Mouse (Mus musculus): ENCODE data around the gene D1Pas1. TPM values are rescaled to one million over a fixed set of nuclear protein-coding genes. Genes with fewer than 3 reads are reported as not detected.

Gene D1Pas1
- polyA plus RNA-seq, 1 experiment from 2014 or later, result not detected

- ATAC-seq (ENCODE audit: low read depth), result no peak
- H3K9ac ChIP-seq (ENCODE audit: low read depth, low read length), result no peak overlapping the region
- H3K27me3 ChIP-seq (ENCODE audit: control insufficient read depth, insufficient read depth, low read depth, low read length), result no peaks in the 10 kb centered on the region
- H3K4me2 ChIP-seq (ENCODE audit: low read depth, low read length), result no peak overlapping the region
- no peak overlapping the region for H3K27ac ChIP-seq (ENCODE audit: low read length)
- no peaks in the 10 kb centered on the region for H3K36me3 ChIP-seq (ENCODE audit: control insufficient read depth, insufficient read depth)
- WGBS (ENCODE audit: insufficient replicate concordance), result 71% methylated on average over 21 of the region's 21 CpGs
- H3K9me3 ChIP-seq (replicated peaks; ENCODE audit: control insufficient read depth, low read length), result no peaks in the 10 kb centered on the region
- no peak overlapping the region for H3K4me3 ChIP-seq (ENCODE audit: low read depth, low read length)
- no peaks in the 10 kb centered on the region for H3K4me1 ChIP-seq (ENCODE audit: control insufficient read depth, low read depth, low read length)
Observed at GRCm38 (mm10) chr1:186997596-186998304, 30.5 kb downstream of the D1Pas1 start.

DNA sequence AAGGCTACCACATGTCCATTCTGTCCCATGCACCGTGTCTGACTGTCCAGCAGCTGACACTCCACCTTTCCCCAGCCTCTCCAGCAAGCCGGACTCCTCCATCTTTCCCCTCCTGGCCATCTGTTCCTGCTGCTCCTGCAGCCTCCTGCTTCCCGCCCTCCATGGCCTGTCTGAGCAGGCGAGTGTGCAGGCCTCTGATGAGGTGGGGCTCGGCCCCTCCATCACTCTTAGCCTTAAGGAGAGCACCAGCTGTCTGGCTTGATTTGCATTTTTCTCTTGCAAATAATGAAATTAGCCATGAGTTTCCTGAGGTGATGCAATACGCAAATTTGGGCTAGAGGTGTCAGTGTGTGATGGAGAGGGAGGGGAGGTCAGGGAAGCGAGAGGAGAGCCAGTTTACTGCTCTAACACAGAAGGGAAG lies 36.2 kb downstream of the D1Pas1 start:
- H3K9ac ChIP-seq (ENCODE audit: low read depth, low read length), result no peak overlapping the region
- no peaks in the 10 kb centered on the region for H3K4me1 ChIP-seq (ENCODE audit: control insufficient read depth, low read depth, low read length)
- no peaks in the 10 kb centered on the region; the same call in 1 of the 2 replicates for H3K9me3 ChIP-seq (replicated peaks; ENCODE audit: control insufficient read depth, low read length)
- no peak overlapping the region for H3K4me3 ChIP-seq (ENCODE audit: low read depth, low read length)
- ATAC-seq (ENCODE audit: low read depth), result no peak
- no peaks in the 10 kb centered on the region for H3K27me3 ChIP-seq (ENCODE audit: control insufficient read depth, insufficient read depth, low read depth, low read length)
- WGBS (ENCODE audit: insufficient replicate concordance), result 52% methylated on average over 7 of the region's 7 CpGs
- no peaks in the 10 kb centered on the region for H3K36me3 ChIP-seq (ENCODE audit: control insufficient read depth, insufficient read depth)
- no peak overlapping the region for H3K27ac ChIP-seq (ENCODE audit: low read length)
- H3K4me2 ChIP-seq (ENCODE audit: low read depth, low read length), result no peak overlapping the region

DNA sequence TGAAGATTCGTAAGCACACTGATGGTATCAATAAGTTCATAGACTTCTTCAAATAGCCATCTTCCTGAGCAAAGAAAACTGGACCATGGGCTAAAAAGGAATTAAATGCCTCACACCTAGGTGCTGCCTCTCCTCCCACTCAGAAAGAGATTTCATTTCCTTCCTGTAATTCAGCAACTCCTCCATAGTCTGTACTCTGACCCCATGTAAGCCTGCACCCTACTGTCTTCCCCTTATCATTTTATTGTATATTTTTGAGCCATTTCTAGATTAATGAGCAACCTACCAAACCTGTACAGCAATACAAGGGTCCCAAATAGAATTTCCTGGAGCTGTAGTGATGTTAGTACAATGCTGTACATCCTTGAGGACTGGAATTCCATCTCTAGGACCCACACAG lies 37.1 kb downstream of the D1Pas1 start:
- Histone ChIP-seq H3K4me3 (ENCODE audit: low read depth, low read length) (no peak overlapping the region), H3K36me3 (ENCODE audit: control insufficient read depth, insufficient read depth) (no peaks in the 10 kb centered on the region), H3K9me3 (replicated peaks; ENCODE audit: control insufficient read depth, low read length) (no peaks in the 10 kb centered on the region; the same call in 1 of the 2 replicates), H3K9ac (ENCODE audit: low read depth, low read length) (no peak overlapping the region), H3K4me2 (ENCODE audit: low read depth, low read length) (no peak overlapping the region), H3K27me3 (ENCODE audit: control insufficient read depth, insufficient read depth, low read depth, low read length) (no peaks in the 10 kb centered on the region), H3K4me1 (ENCODE audit: control insufficient read depth, low read depth, low read length) (no peaks in the 10 kb centered on the region), H3K27ac (ENCODE audit: low read length) (no peak overlapping the region)
- WGBS (ENCODE audit: insufficient replicate concordance), result 59% methylated on average over 1 of the region's 1 CpGs
- ATAC-seq (ENCODE audit: low read depth), result no peak

DNA sequence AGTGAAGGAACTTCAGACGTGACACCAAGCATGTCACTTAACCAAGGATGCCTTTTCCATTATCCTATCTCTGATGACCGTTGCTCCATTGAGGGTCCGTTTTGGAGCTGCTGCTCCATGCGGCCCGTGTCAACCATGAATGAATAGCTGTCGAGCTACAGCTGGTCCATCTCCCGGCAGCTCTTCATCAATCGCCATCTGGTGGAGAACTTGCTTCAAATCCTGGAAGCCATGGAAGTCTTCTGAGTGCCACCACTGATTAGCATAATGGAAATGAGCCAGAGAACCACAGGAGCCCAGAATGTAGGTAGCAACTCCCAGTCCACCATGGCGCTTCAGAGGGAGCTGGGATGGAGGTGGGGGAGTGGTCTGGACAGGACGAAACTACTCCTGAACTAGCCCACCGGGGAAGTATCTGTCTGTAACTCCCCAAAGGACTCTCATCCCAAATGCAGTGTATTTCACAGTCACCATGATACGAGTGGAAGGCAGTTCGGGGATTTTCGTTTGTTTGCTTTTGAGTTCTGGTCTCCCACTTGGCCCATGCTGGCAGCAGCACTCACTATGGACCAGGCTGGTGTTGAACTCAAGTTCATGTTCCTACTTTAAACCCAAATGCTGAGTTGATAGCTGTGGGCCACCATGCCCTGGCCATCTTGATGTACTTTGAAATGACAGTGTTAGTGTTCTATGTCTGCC lies 39.2 kb downstream of the D1Pas1 start:
- WGBS (ENCODE audit: insufficient replicate concordance), result 67% methylated on average over 14 of the region's 14 CpGs
- Histone ChIP-seq H3K4me1 (ENCODE audit: control insufficient read depth, low read depth, low read length) (no peaks in the 10 kb centered on the region), H3K4me3 (ENCODE audit: low read depth, low read length) (no peak overlapping the region), H3K27me3 (ENCODE audit: control insufficient read depth, insufficient read depth, low read depth, low read length) (no peaks in the 10 kb centered on the region), H3K27ac (ENCODE audit: low read length) (no peak overlapping the region), H3K9me3 (replicated peaks; ENCODE audit: control insufficient read depth, low read length) (no peaks in the 10 kb centered on the region; the same call in 1 of the 2 replicates), H3K36me3 (ENCODE audit: control insufficient read depth, insufficient read depth) (no peaks in the 10 kb centered on the region), H3K9ac (ENCODE audit: low read depth, low read length) (no peak overlapping the region), H3K4me2 (ENCODE audit: low read depth, low read length) (no peak overlapping the region)
- no peak for ATAC-seq (ENCODE audit: low read depth)

DNA sequence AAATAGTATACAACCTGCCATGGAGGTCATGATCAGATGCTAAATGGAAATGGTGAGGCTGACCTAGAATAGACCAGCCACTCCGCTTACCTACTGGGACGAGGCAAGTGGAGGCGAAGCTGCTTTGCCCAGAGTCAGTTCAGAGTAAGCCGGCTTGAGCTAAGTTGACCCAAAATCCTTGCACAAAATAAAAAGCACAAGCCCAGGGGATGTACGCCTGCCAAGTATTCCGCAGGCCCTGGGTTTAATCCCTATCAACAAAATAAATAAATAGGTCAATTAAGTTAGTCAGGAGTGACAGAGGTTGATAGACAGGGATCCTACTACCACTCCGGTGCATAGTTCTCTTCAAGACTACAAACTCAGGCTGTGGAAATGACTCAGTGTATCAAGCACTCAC lies 41.0 kb downstream of the D1Pas1 start:
- Histone ChIP-seq H3K27me3 (ENCODE audit: control insufficient read depth, insufficient read depth, low read depth, low read length) (no peaks in the 10 kb centered on the region), H3K27ac (ENCODE audit: low read length) (no peak overlapping the region), H3K4me1 (ENCODE audit: control insufficient read depth, low read depth, low read length) (no peaks in the 10 kb centered on the region), H3K36me3 (ENCODE audit: control insufficient read depth, insufficient read depth) (no peaks in the 10 kb centered on the region), H3K4me2 (ENCODE audit: low read depth, low read length) (no peak overlapping the region), H3K9me3 (replicated peaks; ENCODE audit: control insufficient read depth, low read length) (no peaks in the 10 kb centered on the region; the same call in 1 of the 2 replicates), H3K9ac (ENCODE audit: low read depth, low read length) (no peak overlapping the region), H3K4me3 (ENCODE audit: low read depth, low read length) (no peak overlapping the region)
- no peak for ATAC-seq (ENCODE audit: low read depth)
- 72% methylated on average over 7 of the region's 7 CpGs for WGBS (ENCODE audit: insufficient replicate concordance)

DNA sequence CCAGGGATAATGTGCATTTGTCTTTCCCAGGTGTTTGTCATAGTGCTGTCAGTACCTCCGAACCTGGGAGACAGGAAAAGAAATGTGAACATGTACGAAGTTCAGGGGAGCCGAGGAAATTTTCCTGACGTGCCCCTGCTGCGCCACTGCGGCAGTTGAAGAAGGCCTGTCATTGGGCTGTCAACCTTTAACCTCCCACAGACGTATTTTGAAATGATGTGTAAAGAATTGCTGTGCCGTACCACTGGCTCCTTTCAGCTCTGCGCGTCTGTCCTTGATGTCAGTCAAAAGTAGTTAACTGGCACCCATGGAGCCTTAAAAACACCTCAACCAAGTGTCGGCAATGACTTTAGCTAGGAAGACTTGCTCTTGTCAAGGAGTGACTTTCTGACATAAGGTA lies 42.9 kb downstream of the D1Pas1 start:
- H3K4me1 ChIP-seq (ENCODE audit: control insufficient read depth, low read depth, low read length), result no peaks in the 10 kb centered on the region
- ATAC-seq (ENCODE audit: low read depth), result no peak
- H3K27me3 ChIP-seq (ENCODE audit: control insufficient read depth, insufficient read depth, low read depth, low read length), result no peaks in the 10 kb centered on the region
- 70% methylated on average over 11 of the region's 11 CpGs for WGBS (ENCODE audit: insufficient replicate concordance)
- H3K27ac ChIP-seq (ENCODE audit: low read length), result no peak overlapping the region
- H3K9ac ChIP-seq (ENCODE audit: low read depth, low read length), result no peak overlapping the region
- no peaks in the 10 kb centered on the region for H3K36me3 ChIP-seq (ENCODE audit: control insufficient read depth, insufficient read depth)
- no peaks in the 10 kb centered on the region; the same call in 1 of the 2 replicates for H3K9me3 ChIP-seq (replicated peaks; ENCODE audit: control insufficient read depth, low read length)
- H3K4me3 ChIP-seq (ENCODE audit: low read depth, low read length), result no peak overlapping the region
- no peak overlapping the region for H3K4me2 ChIP-seq (ENCODE audit: low read depth, low read length)

DNA sequence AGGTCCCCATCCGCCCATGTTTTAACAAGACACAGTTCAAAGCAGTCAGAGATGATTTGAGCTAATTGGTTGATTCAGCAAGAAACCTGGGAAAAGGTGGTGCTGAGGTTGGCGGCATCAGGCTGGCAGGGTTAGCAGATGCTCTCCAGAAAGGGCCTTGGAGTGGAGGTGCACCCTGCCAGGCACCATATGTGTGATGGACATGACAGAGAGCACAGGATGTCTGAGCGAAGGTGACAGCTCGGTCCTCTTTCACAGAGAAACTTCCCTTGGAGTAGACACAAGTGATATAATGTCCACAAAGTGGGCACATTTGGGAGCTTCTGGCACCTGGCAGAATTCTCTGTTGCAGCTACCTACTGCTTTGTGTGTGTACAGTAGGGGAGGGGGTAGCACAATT lies 44.4 kb downstream of the D1Pas1 start:
- H3K4me1 ChIP-seq (ENCODE audit: control insufficient read depth, low read depth, low read length), result no peaks in the 10 kb centered on the region
- 68% methylated on average over 4 of the region's 4 CpGs for WGBS (ENCODE audit: insufficient replicate concordance)

GRCm38 (mm10) chr1:187014141-187014540 lies 46.9 kb downstream of the D1Pas1 start:
- no peaks in the 10 kb centered on the region for H3K9me3 ChIP-seq (replicated peaks; ENCODE audit: control insufficient read depth, low read length)
- no peaks in the 10 kb centered on the region for H3K27me3 ChIP-seq (ENCODE audit: control insufficient read depth, insufficient read depth, low read depth, low read length)
- H3K36me3 ChIP-seq (ENCODE audit: control insufficient read depth, insufficient read depth), result no peaks in the 10 kb centered on the region
- H3K4me2 ChIP-seq (ENCODE audit: low read depth, low read length), result no peak overlapping the region
- H3K27ac ChIP-seq (ENCODE audit: low read length), result no peak overlapping the region
- no peaks in the 10 kb centered on the region for H3K4me1 ChIP-seq (ENCODE audit: control insufficient read depth, low read depth, low read length)
- no peak for ATAC-seq (ENCODE audit: low read depth)
- WGBS (ENCODE audit: insufficient replicate concordance), result 63% methylated on average over 2 of the region's 2 CpGs
- H3K9ac ChIP-seq (ENCODE audit: low read depth, low read length), result no peak overlapping the region
- H3K4me3 ChIP-seq (ENCODE audit: low read depth, low read length), result no peak overlapping the region

More for the DNA sequence above, 44.4 kb downstream of the D1Pas1 start:
- H3K4me2 ChIP-seq (ENCODE audit: low read depth, low read length), result no peak overlapping the region
- no peak overlapping the region for H3K4me3 ChIP-seq (ENCODE audit: low read depth, low read length)
- no peak overlapping the region for H3K9ac ChIP-seq (ENCODE audit: low read depth, low read length)
- H3K27ac ChIP-seq (ENCODE audit: low read length), result no peak overlapping the region
- ATAC-seq (ENCODE audit: low read depth), result no peak
- H3K27me3 ChIP-seq (ENCODE audit: control insufficient read depth, insufficient read depth, low read depth, low read length), result no peaks in the 10 kb centered on the region
- no peaks in the 10 kb centered on the region for H3K36me3 ChIP-seq (ENCODE audit: control insufficient read depth, insufficient read depth)
- H3K9me3 ChIP-seq (replicated peaks; ENCODE audit: control insufficient read depth, low read length), result no peaks in the 10 kb centered on the region; the same call in 1 of the 2 replicates

GRCm38 (mm10) chr1:187015673-187016072 lies 48.5 kb downstream of the D1Pas1 start:
- Histone ChIP-seq H3K27me3 (ENCODE audit: control insufficient read depth, insufficient read depth, low read depth, low read length) (no peaks in the 10 kb centered on the region), H3K9ac (ENCODE audit: low read depth, low read length) (no peak overlapping the region), H3K4me3 (ENCODE audit: low read depth, low read length) (no peak overlapping the region), H3K9me3 (replicated peaks; ENCODE audit: control insufficient read depth, low read length) (no peaks in the 10 kb centered on the region), H3K4me1 (ENCODE audit: control insufficient read depth, low read depth, low read length) (no peaks in the 10 kb centered on the region), H3K27ac (ENCODE audit: low read length) (no peak overlapping the region), H3K36me3 (ENCODE audit: control insufficient read depth, insufficient read depth) (no peaks in the 10 kb centered on the region), H3K4me2 (ENCODE audit: low read depth, low read length) (no peak overlapping the region)
- WGBS (ENCODE audit: insufficient replicate concordance), result 56% methylated on average over 1 of the region's 1 CpGs
- no peak for ATAC-seq (ENCODE audit: low read depth)
